Mouse (Mus musculus) stomach, embryonic 14.5 days (tissue): ENCODE results near the gene Prpf40b. TPM values are rescaled to one million over a fixed set of nuclear protein-coding genes. Genes with fewer than 3 reads are reported as not detected.
"Not testable (repeated sequence)": the region's sequence is repeated elsewhere in the genome, so short reads cannot be mapped to it uniquely, and the experiment has no call there.

Source experiments
- ATAC-seq: fragments of 200-750 bp; cut with Nextera tagmentation; 2 replicates; pipeline ENCODE4 v1.8.0; 2017; ENCODE audit warnings: low read depth, moderate TSS enrichment; ENCODE audit not compliant: insufficient number of reproducible peaks, insufficient read depth, low FRiP score
- H3K27ac ChIP-seq: fragments of 300-500 bp; sonication (generic); 2 replicates; pipeline ENCODE4 v1.5.1; 2014; ENCODE audit warnings: mild to moderate bottlenecking, low read length, moderate library complexity, mixed read lengths
- H3K27me3 ChIP-seq: fragments of 300-500 bp; sonication (generic); 2 replicates; pipeline ENCODE4 v1.6.1; 2014; ENCODE audit warnings: low read length, control low read depth, mixed read lengths; ENCODE audit not compliant: control insufficient read depth, insufficient read depth
- H3K36me3 ChIP-seq: fragments of 300-500 bp; sonication (generic); 2 replicates; pipeline ENCODE4 v1.6.1; 2014; ENCODE audit warnings: mild to moderate bottlenecking, control low read depth, low read length, moderate library complexity, mixed read lengths; ENCODE audit not compliant: control insufficient read depth, insufficient read depth
- H3K4me1 ChIP-seq: fragments of 300-500 bp; sonication (generic); 2 replicates; pipeline ENCODE4 v1.6.1; 2014; ENCODE audit warnings: low read length, control low read depth, mixed read lengths; ENCODE audit not compliant: control insufficient read depth, insufficient read depth
- H3K4me2 ChIP-seq: fragments of 300-500 bp; sonication (generic); replicated peaks from 2 replicates; pipeline ENCODE4 v1.6.1; 2014; ENCODE audit warnings: low read depth, low read length, control low read depth
- H3K4me3 ChIP-seq: fragments of 300-500 bp; sonication (generic); 2 replicates; pipeline ENCODE4 v1.5.1; 2014; ENCODE audit warnings: low read depth, low read length, control low read depth
- H3K9ac ChIP-seq: fragments of 300-500 bp; sonication (generic); replicated peaks from 2 replicates; pipeline ENCODE4 v1.6.1; 2014; ENCODE audit warnings: low read depth, mild to moderate bottlenecking, control low read depth, low read length, moderate library complexity, mixed read lengths
- H3K9me3 ChIP-seq: fragments of 300-500 bp; sonication (generic); 2 replicates; pipeline ENCODE4 v1.6.1; 2016; ENCODE audit warnings: low read depth, low read length, control low read depth; ENCODE audit not compliant: control insufficient read depth
- WGBS: fragments of 180-500 bp; shearing (Covaris S2); extraction: QIAGEN DNeasy Blood & Tissue Kit; methylation state at CpG from one replicate; pipeline ENCODE4 v1.1.7; 2014; 5-methylcytosine and 5-hydroxymethylcytosine counted together
- polyA plus RNA-seq: library from polyadenylated mRNA; unstranded; fragments of >200 nt; fragmentation: Nextera tagmentation; extraction: Ambion mirVana; gene quantifications from 2 replicates; pipeline ENCODE4 v1.2.1, GENCODE M21; 2014

The Prpf40b gene
- polyA plus RNA-seq: 57.3 and 57.5 TPM in 2 replicates

GRCm38 (mm10) chr15:99294813-99295374 is at the start of gene Prpf40b:
TSS of gene Prpf40b (plus strand) at chr15:99295087.
- Histone ChIP-seq H3K4me1 (no peaks in the 10 kb centered on the region), H3K4me2 (peak within 1 kb of the TSS; percentile 68), H3K36me3 (no peaks in the 10 kb centered on the region), H3K9me3 (no peaks in the 10 kb centered on the region), H3K27me3 (no peaks in the 10 kb centered on the region), H3K4me3 (peak within 1 kb of the TSS; percentile 66), H3K27ac (peak within 1 kb of the TSS; percentile 92), H3K9ac (peak within 1 kb of the TSS; percentile 53)
- peak; percentile 95 for ATAC-seq
- WGBS: under 1% methylated on average over 55 of the region's 64 CpGs

GRCm38 (mm10) chr15:99246736-99247135 is 48.2 kb upstream of the Prpf40b start:
- not testable (repeated sequence) for H3K27me3 ChIP-seq, H3K9me3 ChIP-seq, H3K4me3 ChIP-seq, H3K4me2 ChIP-seq, H3K9ac ChIP-seq, ATAC-seq, H3K4me1 ChIP-seq, H3K27ac ChIP-seq
- 89% methylated on average over 6 of the region's 6 CpGs for WGBS
- peaks cover 50% of the 10 kb centered on the region for H3K36me3 ChIP-seq

- no peak overlapping the region for H3K4me3 ChIP-seq
- no peak overlapping the region for H3K9ac ChIP-seq
- no peaks in the 10 kb centered on the region for H3K4me1 ChIP-seq
- no peak overlapping the region for H3K27ac ChIP-seq
- 64% methylated on average over 9 of the region's 9 CpGs for WGBS
- no peak for ATAC-seq
- no peaks in the 10 kb centered on the region for H3K27me3 ChIP-seq
- H3K9me3 ChIP-seq: no peaks in the 10 kb centered on the region
- peaks cover 37% of the 10 kb centered on the region for H3K36me3 ChIP-seq
- H3K4me2 ChIP-seq: no peak overlapping the region
Measured at GRCm38 (mm10) chr15:99248972-99249371, 45.9 kb upstream of the Prpf40b start.

- H3K4me1 ChIP-seq: no peaks in the 10 kb centered on the region
- no peak overlapping the region for H3K4me3 ChIP-seq
- no peak overlapping the region for H3K4me2 ChIP-seq
- H3K27ac ChIP-seq: no peak overlapping the region
- H3K36me3 ChIP-seq: peaks cover 28% of the 10 kb centered on the region
- no peak overlapping the region for H3K9ac ChIP-seq
- WGBS: 91% methylated on average over 11 of the region's 11 CpGs
- no peaks in the 10 kb centered on the region for H3K27me3 ChIP-seq
- H3K9me3 ChIP-seq: no peaks in the 10 kb centered on the region
- ATAC-seq: no peak
Measured at GRCm38 (mm10) chr15:99249938-99250337, 44.9 kb upstream of the Prpf40b start.

GRCm38 (mm10) chr15:99251111-99251510 is 43.8 kb upstream of the Prpf40b start:
- H3K27me3 ChIP-seq, H3K4me1 ChIP-seq, H3K27ac ChIP-seq, H3K9me3 ChIP-seq: not testable (repeated sequence)
- 0 out of 2 replicates have a peak, but pooled peaks have one; percentile 1 for ATAC-seq
- WGBS: under 1% methylated on average over 14 of the region's 15 CpGs
- peaks cover 21% of the 10 kb centered on the region for H3K36me3 ChIP-seq
- peak overlapping the region; percentile 59 for H3K4me3 ChIP-seq
- peak overlapping the region; percentile 25; the same call in 1 of the 2 replicates for H3K9ac ChIP-seq
- H3K4me2 ChIP-seq: peak overlapping the region; percentile 58

- H3K4me3 ChIP-seq: peak within 1 kb of the TSS; percentile 59
- peak within 1 kb of the TSS; percentile 48 for H3K9ac ChIP-seq
- H3K4me1 ChIP-seq: no peaks in the 10 kb centered on the region
- peaks cover 15% of the 10 kb centered on the region; the same call in 1 of the 2 replicates for H3K36me3 ChIP-seq
- no peaks in the 10 kb centered on the region for H3K9me3 ChIP-seq
- peak; percentile 92 for ATAC-seq
- H3K27ac ChIP-seq: peak within 1 kb of the TSS; percentile 99
- H3K27me3 ChIP-seq: no peaks in the 10 kb centered on the region
- WGBS: 0% methylated on average over 52 of the region's 52 CpGs
- peak within 1 kb of the TSS; percentile 87 for H3K4me2 ChIP-seq
Measured at GRCm38 (mm10) chr15:99251626-99252380, 43.1 kb upstream of the Prpf40b start, which contains the start of gene Mcrs1. TSS of gene Mcrs1 (minus strand) at chr15:99251961.

GRCm38 (mm10) chr15:99252381-99253174 is 42.3 kb upstream of the Prpf40b start:
- peak overlapping the region; percentile 59 for H3K4me3 ChIP-seq
- H3K27me3 ChIP-seq: no peaks in the 10 kb centered on the region
- peak overlapping the region; percentile 43 for H3K9ac ChIP-seq
- H3K27ac ChIP-seq: peak overlapping the region; percentile 99
- ATAC-seq: peak; percentile 54
- whole genome bisulfite sequencing: 3% methylated on average over 22 of the region's 22 CpGs
- no peaks in the 10 kb centered on the region for H3K9me3 ChIP-seq
- H3K4me2 ChIP-seq: peak overlapping the region; percentile 87
- no peaks in the 10 kb centered on the region for H3K4me1 ChIP-seq
- H3K36me3 ChIP-seq: peaks cover 9% of the 10 kb centered on the region; the same call in 1 of the 2 replicates

GRCm38 (mm10) chr15:99253175-99253479 is 41.8 kb upstream of the Prpf40b start:
- H3K27ac ChIP-seq: peak overlapping the region; percentile 99; the same call in 1 of the 2 replicates
- ATAC-seq, H3K9me3 ChIP-seq, H3K4me1 ChIP-seq, H3K36me3 ChIP-seq, H3K27me3 ChIP-seq, H3K9ac ChIP-seq: not testable (repeated sequence)
- 44% methylated on average over 2 of the region's 2 CpGs for WGBS
- H3K4me3 ChIP-seq: peak overlapping the region; percentile 59; the same call in 1 of the 2 replicates
- H3K4me2 ChIP-seq: peak overlapping the region; percentile 87
